In the genomic region with DNA sequence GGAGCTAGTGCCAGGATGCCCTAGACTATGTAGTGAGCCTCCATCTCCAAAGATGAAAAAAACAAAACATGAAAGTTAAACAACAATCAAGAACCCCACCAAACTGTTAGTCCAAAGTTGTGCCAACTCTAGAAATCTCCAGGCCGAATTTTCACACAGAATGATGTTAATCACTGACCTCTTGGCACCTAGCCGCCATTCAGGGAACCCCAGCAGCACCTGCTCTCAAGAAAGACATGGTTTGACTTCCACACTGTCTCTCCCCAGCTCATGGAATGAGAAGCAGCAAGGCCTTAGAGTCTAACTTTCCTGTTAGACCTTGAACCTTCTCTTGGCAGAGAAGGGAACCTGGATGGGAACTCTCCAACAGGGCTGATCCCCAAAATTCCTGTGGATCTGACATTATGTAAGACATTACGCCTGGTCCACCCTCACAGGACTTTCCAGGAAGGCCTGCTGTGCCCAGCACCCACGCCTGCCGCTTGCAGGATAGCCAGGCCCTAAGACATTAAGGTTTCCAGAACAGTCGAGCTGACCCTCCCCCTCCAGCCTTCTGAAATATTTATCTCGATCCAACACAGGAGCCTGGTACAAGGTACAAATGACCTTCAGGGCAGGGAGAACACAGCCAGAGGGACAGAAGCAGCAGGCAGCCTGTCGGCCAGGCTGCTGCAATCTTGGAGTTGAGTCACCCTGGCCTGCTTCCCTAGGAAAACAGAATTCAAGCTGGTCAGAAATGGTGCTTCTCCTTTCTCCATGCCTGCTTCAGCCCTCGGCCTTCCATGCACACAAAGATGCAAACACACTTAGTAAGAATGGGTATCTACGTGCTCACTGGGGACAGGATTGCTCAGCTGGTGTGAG, we compare ENCODE assay signal across 10 mouse cellular contexts. TPM values are rescaled to one million over a fixed set of nuclear protein-coding genes. Genes with fewer than 3 reads are reported as not detected.
DNase-seq lines count a peak whose midpoint lies in the region; ATAC-seq lines count a peak whose summit lies in the region.
"Had no signal": no experiment of that assay in that cellular context is flagged by ENCODE, and none has a peak within 500 bp of the region (broad histone marks: within the 10 kb centered on the region; RNA-seq: fewer than 3 reads in every experiment).

No protein-coding gene starts in this region.

- no peaks in the 10 kb centered on the region for H3K36me3 ChIP-seq in liver, embryonic 16.5 days (ENCODE audit: control insufficient read depth, insufficient read depth)
- no peaks in the 10 kb centered on the region for H3K36me3 ChIP-seq in liver, embryonic 12.5 days
- H3K36me3 ChIP-seq in stomach, embryonic 16.5 days (ENCODE audit: control insufficient read depth, insufficient read depth, low read length), result no peaks in the 10 kb centered on the region
- no peaks in the 10 kb centered on the region for H3K36me3 ChIP-seq in midbrain, embryonic 11.5 days (ENCODE audit: control insufficient read depth, insufficient read depth, low read length)
- H3K36me3 ChIP-seq: G1E; hindbrain, embryonic 12.5 days had no signal

- H3K4me3 ChIP-seq in liver, embryonic 16.5 days (ENCODE audit: low read depth, low read length), result no peak overlapping the region
- no peak overlapping the region for H3K4me3 ChIP-seq in liver, embryonic 12.5 days
- H3K4me3 ChIP-seq in stomach, embryonic 16.5 days (replicated peaks; ENCODE audit: low read length), result no peak overlapping the region
- no peak overlapping the region for H3K4me3 ChIP-seq in midbrain, embryonic 11.5 days (ENCODE audit: low read depth, low read length)
- H3K4me3 ChIP-seq: hindbrain, embryonic 12.5 days had no signal

- ATAC-seq in liver, embryonic 16.5 days (ENCODE audit: low read depth), result peak; percentile 59
- no peak for ATAC-seq in liver, embryonic 12.5 days
- ATAC-seq in stomach, embryonic 16.5 days (ENCODE audit: insufficient read depth, low FRiP score), result peak; percentile 40; the same call in 1 of the 2 replicates
- ATAC-seq in midbrain, embryonic 11.5 days (ENCODE audit: low FRiP score), result no peak

- no peak overlapping the region for H3K27ac ChIP-seq in liver, embryonic 16.5 days (ENCODE audit: low read length)
- no peak overlapping the region for H3K27ac ChIP-seq in liver, embryonic 12.5 days
- H3K27ac ChIP-seq in stomach, embryonic 16.5 days (ENCODE audit: low read length), result no peak overlapping the region; the same call in 1 of the 2 replicates
- H3K27ac ChIP-seq in midbrain, embryonic 11.5 days (ENCODE audit: low read depth, low read length), result no peak overlapping the region
- H3K27ac ChIP-seq: hindbrain, embryonic 12.5 days had no signal

- H3K4me2 ChIP-seq in liver, embryonic 16.5 days (ENCODE audit: low read depth, low read length), result no peak overlapping the region
- no peak overlapping the region for H3K4me2 ChIP-seq in liver, embryonic 12.5 days
- no peak overlapping the region for H3K4me2 ChIP-seq in stomach, embryonic 16.5 days (ENCODE audit: low read depth, low read length)
- no peak overlapping the region for H3K4me2 ChIP-seq in midbrain, embryonic 11.5 days
- H3K4me2 ChIP-seq: hindbrain, embryonic 12.5 days had no signal

- H3K4me1 ChIP-seq in liver, embryonic 16.5 days (ENCODE audit: control insufficient read depth, low read depth, low read length), result no peaks in the 10 kb centered on the region; the same call in 1 of the 2 replicates
- 0 out of 2 replicates have a peak, but pooled peaks cover 5% of the 10 kb centered on the region for H3K4me1 ChIP-seq in liver, embryonic 12.5 days
- H3K4me1 ChIP-seq in stomach, embryonic 16.5 days (ENCODE audit: control insufficient read depth, insufficient read depth, low read length), result no peaks in the 10 kb centered on the region
- no peaks in the 10 kb centered on the region for H3K4me1 ChIP-seq in midbrain, embryonic 11.5 days (ENCODE audit: control insufficient read depth, insufficient read depth, low read length)

- peak; percentile 67 for DNase-seq in cerebellum, adult 9-10 months
- peak; percentile 31 for DNase-seq in heart, postnatal 4 days
- no peak for DNase-seq in lung, postnatal 36 days
- no peak for DNase-seq in retina, postnatal 1 day
- DNase-seq in midbrain, embryonic 11.5 days (ENCODE audit: low spot score, missing footprints), result no peak

- H3K9ac ChIP-seq in liver, embryonic 16.5 days (ENCODE audit: low read depth, low read length), result no peak overlapping the region
- H3K9ac ChIP-seq in liver, embryonic 12.5 days, result no peak overlapping the region
- no peak overlapping the region for H3K9ac ChIP-seq in stomach, embryonic 16.5 days (ENCODE audit: low read length)
- H3K9ac ChIP-seq in midbrain, embryonic 11.5 days (ENCODE audit: low read length), result no peak overlapping the region
- H3K9ac ChIP-seq: hindbrain, embryonic 12.5 days had no signal

- H3K9me3 ChIP-seq in liver, embryonic 16.5 days (replicated peaks; ENCODE audit: control insufficient read depth, low read length), result no peaks in the 10 kb centered on the region
- no peaks in the 10 kb centered on the region for H3K9me3 ChIP-seq in liver, embryonic 12.5 days (replicated peaks)
- no peaks in the 10 kb centered on the region for H3K9me3 ChIP-seq in stomach, embryonic 16.5 days (replicated peaks; ENCODE audit: control insufficient read depth, low read length)
- H3K9me3 ChIP-seq in midbrain, embryonic 11.5 days (ENCODE audit: control insufficient read depth, low read length), result no peaks in the 10 kb centered on the region
- H3K9me3 ChIP-seq: G1E; hindbrain, embryonic 12.5 days had no signal

- WGBS in liver, embryonic 16.5 days (ENCODE audit: insufficient replicate concordance), result 45% methylated on average over 10 of the region's 10 CpGs
- WGBS in liver, embryonic 12.5 days (ENCODE audit: insufficient replicate concordance), result 51% methylated on average over 10 of the region's 10 CpGs
- 46% methylated on average over 10 of the region's 10 CpGs for WGBS in stomach, embryonic 16.5 days
- WGBS in midbrain, embryonic 11.5 days, result 72% methylated on average over 10 of the region's 10 CpGs

- H3K27me3 ChIP-seq in liver, embryonic 16.5 days (ENCODE audit: control insufficient read depth, insufficient read depth, low read depth, low read length), result peaks cover 3% of the 10 kb centered on the region; the same call in 1 of the 2 replicates
- H3K27me3 ChIP-seq in liver, embryonic 12.5 days (replicated peaks), result peaks cover 10% of the 10 kb centered on the region; the same call in 1 of the 2 replicates
- no peaks in the 10 kb centered on the region for H3K27me3 ChIP-seq in stomach, embryonic 16.5 days (ENCODE audit: control insufficient read depth, insufficient read depth, low read length)
- no peaks in the 10 kb centered on the region for H3K27me3 ChIP-seq in midbrain, embryonic 11.5 days (ENCODE audit: control insufficient read depth, insufficient read depth, low read length)
- H3K27me3 ChIP-seq: hindbrain, embryonic 12.5 days had no signal

RNA-seq across cellular contexts. Expression of gene Fbxl14, which starts 12.3 kb away (rescaled TPM):
- polyA plus RNA-seq in liver, embryonic 16.5 days (2015; fragmentation: Nextera tagmentation; extraction: Ambion mirVana), result 2.1 TPM in 2 replicates
- 3.2 and 3.4 TPM in 2 replicates for polyA plus RNA-seq in liver, embryonic 12.5 days (2016; fragmentation: Nextera tagmentation; extraction: Ambion mirVana)
- total RNA-seq in heart, postnatal 4 days (2021), result 10 to 100 TPM; 22.6 to 23.1 TPM
- polyA plus RNA-seq in stomach, embryonic 16.5 days (2015; fragmentation: Nextera tagmentation; extraction: Ambion mirVana), result 3.9 and 4.3 TPM in 2 replicates
- polyA plus RNA-seq in midbrain, embryonic 11.5 days (2014; fragmentation: Nextera tagmentation; extraction: Ambion mirVana), result 5.7 and 6.6 TPM in 2 replicates

RNA-seq across cellular contexts. Expression of gene Adipor2, which starts 49.6 kb away (rescaled TPM):
- 29.4 and 35.2 TPM in 2 replicates for polyA plus RNA-seq in liver, embryonic 16.5 days (2015; fragmentation: Nextera tagmentation; extraction: Ambion mirVana)
- 30.2 TPM in 2 replicates for polyA plus RNA-seq in liver, embryonic 12.5 days (2016; fragmentation: Nextera tagmentation; extraction: Ambion mirVana)
- 10 to 100 TPM; 55.5 to 55.7 TPM for total RNA-seq in heart, postnatal 4 days (2021)
- polyA plus RNA-seq in stomach, embryonic 16.5 days (2015; fragmentation: Nextera tagmentation; extraction: Ambion mirVana), result 45.5 and 48.9 TPM in 2 replicates
- 17.1 and 18.7 TPM in 2 replicates for polyA plus RNA-seq in midbrain, embryonic 11.5 days (2014; fragmentation: Nextera tagmentation; extraction: Ambion mirVana)

Comparison
In these comparisons a context has a peak if more than half of its experiments do, and no peak if none do; other contexts are left out.
1. ATAC-seq: peak in liver, embryonic 16.5 days (single experiment) and stomach, embryonic 16.5 days (single experiment); none in liver, embryonic 12.5 days (single experiment) and midbrain, embryonic 11.5 days (single experiment).
2. DNase-seq: peak in cerebellum, adult 9-10 months (single experiment) and heart, postnatal 4 days (single experiment); none in lung, postnatal 36 days (single experiment), retina, postnatal 1 day (single experiment) and midbrain, embryonic 11.5 days (single experiment).